Mouse (Mus musculus) MEL (cell line): ENCODE measurements around the gene Ces1g. TPM values are rescaled to one million over a fixed set of nuclear protein-coding genes. Genes with fewer than 3 reads are reported as not detected.

Source experiments
- DNase-seq: peaks from one replicate; pipeline ENCODE4 v3.0.0; 2011; ENCODE audit warnings: low read depth, low spot score
- H3K27ac ChIP-seq: 2 replicates; pipeline ENCODE4 v1.5.1; 2012; ENCODE audit warnings: low read depth, mild to moderate bottlenecking, control low read depth, low read length, moderate library complexity; ENCODE audit not compliant: control insufficient read depth
- H3K27me3 ChIP-seq, 2 experiments: fragments of 150-350 bp in 1 of 2; sonication (generic) in 1 of 2; 2 replicates each; pipeline ENCODE4 v1.6.1; 2012; ENCODE audit warnings: low read length in 2 of 2, mild to moderate bottlenecking in 2 of 2, improper control_type of control experiment in 1 of 2, moderate library complexity in 1 of 2; ENCODE audit not compliant: insufficient read depth in 2 of 2, control insufficient read depth in 1 of 2
- H3K36me3 ChIP-seq, 2 experiments: 2 replicates each; pipeline ENCODE4 v1.6.1; 2012 to 2014; ENCODE audit warnings: low read length in 2 of 2, improper control_type of control experiment in 1 of 2, inconsistent platforms in 1 of 2, mild to moderate bottlenecking in 1 of 2; ENCODE audit not compliant: insufficient read depth in 2 of 2, control insufficient read depth in 1 of 2
- H3K4me1 ChIP-seq, 2 experiments: fragments of 150-350 bp in 1 of 2; sonication (generic) in 1 of 2; 2 replicates each; pipeline ENCODE4 v1.6.1; 2012; ENCODE audit warnings: low read length in 2 of 2, improper control_type of control experiment in 1 of 2, mild to moderate bottlenecking in 1 of 2; ENCODE audit not compliant: insufficient read depth in 2 of 2, control insufficient read depth in 1 of 2
- H3K4me3 ChIP-seq, 2 experiments: fragments of 150-350 bp in 1 of 2; sonication (generic) in 1 of 2; 2 replicates each; pipeline ENCODE4 v1.5.1; 2012; ENCODE audit warnings: low read depth in 2 of 2, low read length in 2 of 2, mild to moderate bottlenecking in 2 of 2, moderate library complexity in 2 of 2, control low read depth in 1 of 2, improper control_type of control experiment in 1 of 2; ENCODE audit not compliant: control insufficient read depth in 1 of 2, insufficient read depth in 1 of 2
- H3K79me2 ChIP-seq: 2 replicates; pipeline ENCODE4 v1.6.1; 2012; ENCODE audit warnings: mild to moderate bottlenecking, low read length, moderate library complexity; ENCODE audit not compliant: control insufficient read depth, poor library complexity, insufficient read depth
- H3K9ac ChIP-seq: 2 replicates; pipeline ENCODE4 v1.6.1; 2012; ENCODE audit warnings: low read depth, mild to moderate bottlenecking, control low read depth, low read length, moderate library complexity; ENCODE audit not compliant: control insufficient read depth, poor library complexity, severe bottlenecking
- H3K9me3 ChIP-seq: fragments of 150-350 bp; sonication (generic); replicated peaks from 2 replicates; pipeline ENCODE4 v1.6.1; 2012; ENCODE audit warnings: mild to moderate bottlenecking, low read length, improper control_type of control experiment, moderate library complexity; ENCODE audit not compliant: insufficient read depth
- CHD2 ChIP-seq: IDR thresholded peaks from 2 replicates; pipeline ENCODE4 v1.6.1; 2011; ENCODE audit warnings: low read length, improper control_type of control experiment
- E2F4 ChIP-seq: IDR thresholded peaks from 2 replicates; pipeline ENCODE4 v1.6.1; 2011; ENCODE audit warnings: low read depth, low read length, improper control_type of control experiment, borderline replicate concordance
- ELF1 ChIP-seq: IDR thresholded peaks from 2 replicates; pipeline ENCODE4 v1.6.1; 2014; ENCODE audit warnings: low read depth, mild to moderate bottlenecking, inconsistent platforms, low read length, improper control_type of control experiment, moderate library complexity
- EP300 ChIP-seq, 2 experiments: IDR thresholded peaks; 2 replicates each; pipeline ENCODE4 v1.6.1; 2011; ENCODE audit warnings: improper control_type of control experiment in 2 of 2, low read length in 2 of 2, low read depth in 1 of 2, mild to moderate bottlenecking in 1 of 2
- ETS1 ChIP-seq: IDR thresholded peaks from 2 replicates; pipeline ENCODE4 v1.6.1; 2012; ENCODE audit warnings: low read depth, mild to moderate bottlenecking, inconsistent platforms, low read length, improper control_type of control experiment, moderate library complexity
- JUND ChIP-seq: IDR thresholded peaks from 2 replicates; pipeline ENCODE4 v1.6.1; 2011; ENCODE audit warnings: low read depth, mild to moderate bottlenecking, improper control_type of control experiment, low read length
- KAT2A ChIP-seq: conservative IDR thresholded peaks from 2 replicates; pipeline ENCODE4 v1.6.1; 2012; ENCODE audit warnings: low read depth, low read length, improper control_type of control experiment, inconsistent platforms
- MAX ChIP-seq: IDR thresholded peaks from 2 replicates; pipeline ENCODE4 v1.6.1; 2011; ENCODE audit warnings: low read length, improper control_type of control experiment
- MAZ ChIP-seq: IDR thresholded peaks from 2 replicates; pipeline ENCODE4 v1.6.1; 2012; ENCODE audit warnings: low read depth, mild to moderate bottlenecking, inconsistent platforms, low read length, improper control_type of control experiment
- MXI1 ChIP-seq: IDR thresholded peaks from 2 replicates; pipeline ENCODE4 v1.6.1; 2011; ENCODE audit warnings: mild to moderate bottlenecking, low read depth, low read length, improper control_type of control experiment
- NRF1 ChIP-seq: IDR thresholded peaks from 2 replicates; pipeline ENCODE4 v1.6.1; 2014; ENCODE audit warnings: low read depth, mild to moderate bottlenecking, inconsistent platforms, low read length, improper control_type of control experiment, moderate library complexity; ENCODE audit not compliant: poor library complexity, insufficient read depth, severe bottlenecking
- POLR2AphosphoS5 ChIP-seq: IDR thresholded peaks from 2 replicates; pipeline ENCODE4 v1.6.1; 2012; ENCODE audit warnings: low read depth, borderline replicate concordance, mild to moderate bottlenecking, inconsistent platforms, low read length, moderate library complexity, mixed read lengths
- SIN3A ChIP-seq: IDR thresholded peaks from 2 replicates; pipeline ENCODE4 v1.6.1; 2012; ENCODE audit warnings: low read length, improper control_type of control experiment, inconsistent platforms
- SMC3 ChIP-seq: IDR thresholded peaks from 2 replicates; pipeline ENCODE4 v1.6.1; 2011; ENCODE audit warnings: low read depth, low read length, improper control_type of control experiment
- TAL1 ChIP-seq: IDR thresholded peaks from 2 replicates; pipeline ENCODE4 v1.6.1; 2012; ENCODE audit warnings: mild to moderate bottlenecking, inconsistent platforms, low read length, moderate library complexity, mixed read lengths
- TBP ChIP-seq: IDR thresholded peaks from 2 replicates; pipeline ENCODE4 v1.8.0; 2011; ENCODE audit warnings: low read depth, low read length, improper control_type of control experiment
- TCF12 ChIP-seq: IDR thresholded peaks from 2 replicates; pipeline ENCODE4 v1.6.1; 2014; ENCODE audit warnings: low read depth, mild to moderate bottlenecking, inconsistent platforms, low read length, improper control_type of control experiment, moderate library complexity
- USF1 ChIP-seq: IDR thresholded peaks from 2 replicates; pipeline ENCODE4 v1.6.1; 2014; ENCODE audit warnings: low read depth, mild to moderate bottlenecking, inconsistent platforms, low read length, improper control_type of control experiment, moderate library complexity
- USF2 ChIP-seq, 2 experiments: IDR thresholded peaks; 2 replicates each; pipeline ENCODE4 v1.6.1; 2011 to 2012; ENCODE audit warnings: improper control_type of control experiment in 2 of 2, low read length in 2 of 2, borderline replicate concordance in 1 of 2, inconsistent platforms in 1 of 2, low read depth in 1 of 2, mild to moderate bottlenecking in 1 of 2; ENCODE audit not compliant: insufficient read depth in 1 of 2
- ZNF384 ChIP-seq: IDR thresholded peaks from 2 replicates; pipeline ENCODE4 v1.6.1; 2012; ENCODE audit warnings: low read depth, mild to moderate bottlenecking, inconsistent platforms, low read length, improper control_type of control experiment
- polyA plus RNA-seq, 2 experiments: library from polyadenylated mRNA; stranded (reverse) in 1 of 2; unstranded in 1 of 2; fragments of >175 nt in 1 of 2; fragments of >200 nt in 1 of 2; gene quantifications; 2 replicates each; pipeline versions ENCODE4 v1.2.1 to v1.2.4; 2012; ENCODE audit warnings: low replicate concordance in 2 of 2, low read depth in 1 of 2; ENCODE audit not compliant: insufficient read length in 2 of 2, insufficient read depth in 1 of 2, missing spikeins in 1 of 2
- total RNA-seq: library from RNA; depleted of rRNA; stranded (reverse); fragments of 300-350 nt; gene quantifications from 2 replicates; pipeline ENCODE4 v1.2.3, GENCODE M21; 2012

Gene Ces1g
- total and polyA plus RNA-seq, 3 experiments: not detected

- Histone ChIP-seq H3K27ac (no peak overlapping the region), H3K9me3 (no peaks in the 10 kb centered on the region), H3K27me3 (no peaks in the 10 kb centered on the region), H3K36me3 (no peaks in the 10 kb centered on the region)
- TF ChIP-seq KAT2A: no peak
- TF ChIP-seq SIN3A: no peak
- TF ChIP-seq, all 39 proteins: peak for 0
- H3K4me1 ChIP-seq: no peaks in the 10 kb centered on the region
- H3K4me3 ChIP-seq: no peak overlapping the region
- H3K79me2 ChIP-seq: no peaks in the 10 kb centered on the region
- DNase-seq: no peak
- H3K9ac ChIP-seq: no peak overlapping the region
Measured at GRCm38 (mm10) chr8:93283896-93284295, 53.2 kb downstream of the Ces1g start.

GRCm38 (mm10) chr8:93282349-93282748 lies 54.8 kb downstream of the Ces1g start:
- no peaks in the 10 kb centered on the region for H3K36me3 ChIP-seq
- no peak overlapping the region for H3K9ac ChIP-seq
- H3K79me2 ChIP-seq: no peaks in the 10 kb centered on the region
- no peak for DNase-seq
- no peaks in the 10 kb centered on the region for H3K4me1 ChIP-seq
- no peak overlapping the region for H3K4me3 ChIP-seq
- no peaks in the 10 kb centered on the region for H3K9me3 ChIP-seq
- no peak overlapping the region for H3K27ac ChIP-seq
- no peaks in the 10 kb centered on the region for H3K27me3 ChIP-seq
- TF ChIP-seq JUND: no peak
- TF ChIP-seq SMC3: no peak
- no peak for TF ChIP-seq ETS1
- TF ChIP-seq MXI1: no peak
- TF ChIP-seq ELF1: no peak
- TF ChIP-seq TBP: no peak
- no peak for TF ChIP-seq E2F4
- no peak for TF ChIP-seq TAL1
- TF ChIP-seq CHD2: no peak
- TF ChIP-seq USF2 (IDR thresholded peaks at IDR 0.05; ENCODE audit: borderline replicate concordance in 1 of 2, insufficient read depth in 1 of 2, low read depth in 1 of 2, low read length in 2 of 2): no peak
- no peak for TF ChIP-seq ZNF384
- TF ChIP-seq POLR2AphosphoS5: no peak
- no peak for TF ChIP-seq MAX
- TF ChIP-seq NRF1: no peak
- no peak for TF ChIP-seq MAZ
- no peak for TF ChIP-seq TCF12
- no peak for TF ChIP-seq USF1
- no peak for TF ChIP-seq EP300 (IDR thresholded peaks at IDR 0.05; ENCODE audit: low read depth in 1 of 2, low read length in 2 of 2)
- no peak for TF ChIP-seq KAT2A
